Mouse (Mus musculus) 3T3-L1 (cell line): ENCODE measurements around the gene Erc2.
A peak's percentile ranks its signal among the peaks of the same experiment; 100 is the strongest.
"Not testable (repeated sequence)": the region's sequence is repeated elsewhere in the genome, so short reads cannot be mapped to it uniquely, and the experiment has no call there.

Source experiments
- DNase-seq: peaks from one replicate; pipeline ENCODE4 v3.0.0-alpha.2; 2015; ENCODE audit warnings: low read depth, low spot score

Gene Erc2

DNA sequence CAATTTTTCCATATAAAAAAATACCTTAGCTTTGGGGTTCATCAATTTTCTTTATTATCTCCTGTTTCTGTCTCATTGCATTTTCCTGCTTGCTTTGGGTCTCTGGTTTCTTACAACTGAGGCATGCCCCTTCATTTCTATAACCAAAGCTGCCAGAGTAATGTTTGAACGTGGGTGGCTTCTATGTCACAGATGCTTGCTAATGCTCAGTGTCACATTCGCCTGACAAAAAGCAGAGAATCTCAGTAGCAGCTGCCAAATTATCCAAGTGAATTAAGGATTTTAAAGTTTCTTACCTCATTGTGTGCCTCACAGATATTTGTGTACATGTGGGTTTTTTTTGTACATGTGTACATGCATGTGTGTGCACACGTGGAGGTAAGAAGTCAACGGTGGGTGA lies 210.0 kb downstream of the Erc2 start:
- DNase-seq: no peak

DNA sequence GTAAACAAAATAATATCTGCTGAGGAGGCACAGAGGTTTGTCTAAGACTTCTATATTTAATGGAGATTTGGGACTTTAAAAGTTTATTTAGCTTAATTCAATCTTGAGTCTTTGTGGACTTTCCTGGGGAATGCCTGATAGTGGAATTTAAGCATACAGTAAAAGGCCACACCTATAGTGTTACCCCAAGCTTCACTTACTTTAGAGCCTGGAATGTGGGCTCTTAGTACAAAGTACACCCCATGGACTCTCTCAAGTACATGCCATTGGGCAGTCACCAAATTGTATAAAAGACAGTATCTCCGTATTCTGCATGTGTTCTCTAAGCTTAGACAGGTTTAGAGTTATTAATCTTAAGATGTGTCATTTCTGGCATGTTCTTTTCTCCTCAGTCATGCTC lies 213.1 kb downstream of the Erc2 start:
- DNase-seq: no peak

DNA sequence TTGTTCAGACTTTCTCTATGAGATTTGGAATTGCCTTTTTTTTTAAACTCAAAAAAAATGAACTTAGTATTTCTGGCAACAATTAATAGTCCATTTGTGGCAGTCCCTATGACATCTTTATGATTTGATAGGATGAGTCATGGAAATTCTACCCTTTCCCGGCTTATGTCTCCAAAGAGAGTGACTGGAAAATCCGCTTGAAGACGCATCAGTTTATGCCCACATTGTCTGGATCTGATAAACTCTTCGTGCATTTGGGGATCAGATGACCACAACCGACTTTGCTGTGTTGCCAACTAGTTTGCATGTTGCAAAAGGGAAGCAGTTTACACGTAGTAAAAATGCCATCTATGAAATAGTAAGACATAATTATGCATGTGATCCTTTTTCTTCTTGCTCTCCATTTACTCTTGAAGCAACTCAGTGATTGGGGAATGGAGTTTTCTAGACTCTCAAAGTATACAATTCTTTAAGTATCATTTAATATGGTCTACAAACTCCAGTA lies 215.4 kb downstream of the Erc2 start:
- DNase-seq: peak; percentile 74

DNA sequence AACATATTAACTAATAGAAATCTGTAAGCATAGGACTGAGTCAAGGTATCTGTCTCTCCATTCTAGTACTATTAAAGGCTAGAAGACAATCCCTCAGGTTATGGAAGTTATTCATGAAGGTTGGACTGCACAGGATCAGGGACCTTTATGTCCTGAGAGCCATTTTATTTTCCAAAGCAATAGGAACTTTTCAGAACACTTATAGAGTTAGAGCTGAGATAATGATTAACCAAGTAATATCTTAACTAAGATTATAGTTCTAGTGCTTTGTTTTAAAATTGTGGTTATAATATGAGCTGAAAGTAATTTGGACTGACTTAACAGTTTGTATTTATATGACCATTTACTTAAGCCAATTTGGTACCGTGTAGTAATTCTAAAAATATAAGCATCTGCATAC lies 217.9 kb downstream of the Erc2 start:
- DNase-seq: no peak

DNA sequence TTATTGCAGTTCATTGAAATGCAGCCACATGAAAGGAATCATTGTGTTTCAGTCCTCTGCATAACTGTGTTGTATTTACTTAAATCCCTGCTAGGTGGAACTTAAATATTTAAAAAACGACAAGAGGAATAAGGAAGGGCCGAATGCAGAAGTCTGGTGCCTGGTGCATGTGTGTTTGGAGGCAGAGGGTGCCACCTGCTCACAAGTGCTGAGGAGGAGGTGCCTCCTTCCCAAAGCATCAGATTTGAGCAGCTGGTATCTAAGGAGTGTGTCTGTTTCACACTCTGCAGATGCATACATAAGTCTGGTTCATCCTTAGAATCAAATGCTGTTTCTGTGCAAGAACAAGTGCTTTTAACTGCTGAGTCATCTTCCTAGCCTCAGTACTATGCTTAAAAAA lies 224.6 kb downstream of the Erc2 start:
- no peak for DNase-seq

DNA sequence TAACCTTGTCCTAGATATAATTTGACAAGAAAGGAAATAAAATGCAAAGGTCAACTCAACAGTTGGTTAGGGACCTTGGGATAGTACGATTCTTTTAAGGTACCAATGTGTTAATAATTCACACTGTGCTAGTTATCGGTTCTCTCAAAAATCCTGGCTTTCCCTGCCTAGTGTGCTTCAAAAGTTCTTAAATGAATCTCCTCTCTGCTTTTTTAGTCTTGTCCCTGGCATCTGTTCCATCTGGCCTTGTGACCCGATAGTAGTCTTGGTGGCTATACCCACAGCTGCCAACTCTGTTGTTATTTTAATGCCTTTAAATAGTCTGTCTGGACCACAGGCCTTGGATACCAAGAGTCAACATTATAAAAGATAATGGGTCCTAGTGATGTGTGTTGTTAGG lies 225.1 kb downstream of the Erc2 start:
- DNase-seq: no peak

DNA sequence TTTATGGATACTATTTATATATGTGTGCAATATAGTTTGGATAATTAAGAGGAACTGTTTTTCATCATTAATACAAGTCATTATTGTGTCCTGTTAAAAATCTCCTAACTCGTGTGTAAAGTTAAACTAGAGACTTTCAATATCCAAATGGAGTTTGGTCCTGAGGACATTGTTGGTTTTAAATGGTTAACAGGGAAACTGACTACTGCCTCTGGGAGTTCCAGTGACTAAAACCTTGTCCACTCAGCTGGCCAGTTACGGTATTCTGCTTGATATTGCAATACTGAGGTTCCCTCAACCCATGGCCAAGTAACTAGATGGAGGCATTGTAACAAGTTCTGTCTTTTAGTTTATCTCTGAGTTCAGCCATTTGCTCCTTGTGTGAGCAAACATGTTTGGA lies 229.0 kb downstream of the Erc2 start:
- no peak for DNase-seq

DNA sequence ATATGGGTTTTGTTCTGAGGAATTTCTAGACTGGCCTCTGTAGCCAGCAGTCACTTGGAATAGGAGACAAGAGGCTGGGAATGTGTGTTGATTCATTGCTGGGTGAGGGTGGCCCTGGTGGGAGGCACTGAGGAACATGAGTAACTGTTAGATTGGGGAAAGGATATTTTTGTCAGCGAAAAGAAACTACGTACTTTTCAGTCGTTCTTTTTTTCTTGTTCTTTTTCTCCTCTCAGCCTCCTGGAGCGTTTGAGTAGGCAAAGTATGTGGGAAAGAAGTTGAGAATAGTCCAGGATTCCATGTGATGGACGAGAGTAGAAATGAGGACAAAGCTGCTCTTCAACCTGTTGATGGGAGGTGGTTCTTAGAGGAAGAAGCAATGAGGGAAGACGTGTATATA lies 230.4 kb downstream of the Erc2 start:
- DNase-seq: no peak

DNA sequence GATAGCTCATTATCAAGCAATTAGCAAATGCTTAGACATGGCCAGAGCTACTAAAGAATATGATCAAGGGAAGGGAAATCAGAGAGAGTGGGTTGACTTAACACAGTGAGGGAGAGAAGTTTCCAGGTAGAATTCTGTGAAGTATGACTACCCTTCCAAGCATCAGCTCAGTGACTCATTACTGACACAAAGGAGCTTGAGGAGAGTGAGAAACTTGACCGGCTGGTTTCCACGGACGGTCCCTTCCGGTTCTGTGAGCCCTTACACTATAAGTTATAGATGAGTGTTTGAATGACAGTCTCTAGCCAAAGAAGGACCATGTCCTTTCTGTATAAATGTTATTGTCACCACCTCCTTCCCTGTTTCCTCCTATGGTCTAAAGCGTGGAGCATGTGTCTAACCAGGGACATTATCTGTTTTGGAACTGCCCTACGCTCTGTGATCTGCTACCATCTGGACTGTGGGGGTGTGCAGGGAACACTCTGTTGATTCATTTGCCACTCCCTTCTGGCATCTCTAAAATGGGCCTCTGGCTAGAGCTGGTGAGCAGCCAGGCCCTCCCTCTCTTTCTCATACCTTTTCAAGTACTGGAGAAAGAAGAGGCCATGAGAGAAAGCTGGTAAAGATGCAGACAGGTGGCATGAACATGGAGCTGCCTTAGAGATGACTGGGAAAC lies 238.3 kb downstream of the Erc2 start:
- peak; percentile 37 for DNase-seq

DNA sequence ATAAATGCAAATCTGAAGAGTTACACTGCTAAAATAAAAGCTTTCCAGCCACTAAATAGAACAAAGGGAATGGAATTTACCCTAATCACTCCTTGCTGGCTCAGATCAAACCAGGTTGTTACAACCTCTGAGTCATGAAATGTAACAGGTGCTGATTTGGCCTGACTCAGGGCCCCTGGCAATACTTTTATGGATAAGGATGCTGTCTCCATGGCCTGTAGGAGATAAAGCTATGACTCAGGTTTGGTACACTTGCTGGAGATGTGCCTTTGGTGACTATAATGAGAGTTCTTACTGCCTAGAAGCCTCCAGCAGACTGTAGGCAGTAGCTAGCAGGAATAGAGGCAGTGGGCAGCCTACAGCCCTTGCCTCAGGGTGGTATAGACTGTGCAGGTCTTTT lies 240.1 kb downstream of the Erc2 start:
- DNase-seq: peak; percentile 23

DNA sequence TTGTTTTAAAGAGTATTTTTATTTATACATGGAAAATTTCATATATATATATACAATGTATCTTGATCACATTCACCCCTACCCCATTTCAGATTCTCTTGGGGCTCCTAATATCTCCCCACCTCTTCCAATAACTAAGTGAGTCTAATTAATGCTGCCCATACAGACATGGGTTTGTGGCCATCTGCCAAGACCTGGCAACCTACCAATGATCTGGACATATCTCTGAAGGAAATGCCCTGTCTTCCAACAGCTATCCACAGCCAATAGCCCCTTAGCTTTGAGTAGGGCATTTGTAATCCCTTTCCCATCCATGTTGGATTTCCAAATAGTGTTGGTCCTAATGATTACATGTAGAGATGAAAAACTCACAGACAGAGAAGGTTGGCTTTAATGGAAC lies 245.2 kb downstream of the Erc2 start:
- DNase-seq: no peak

DNA sequence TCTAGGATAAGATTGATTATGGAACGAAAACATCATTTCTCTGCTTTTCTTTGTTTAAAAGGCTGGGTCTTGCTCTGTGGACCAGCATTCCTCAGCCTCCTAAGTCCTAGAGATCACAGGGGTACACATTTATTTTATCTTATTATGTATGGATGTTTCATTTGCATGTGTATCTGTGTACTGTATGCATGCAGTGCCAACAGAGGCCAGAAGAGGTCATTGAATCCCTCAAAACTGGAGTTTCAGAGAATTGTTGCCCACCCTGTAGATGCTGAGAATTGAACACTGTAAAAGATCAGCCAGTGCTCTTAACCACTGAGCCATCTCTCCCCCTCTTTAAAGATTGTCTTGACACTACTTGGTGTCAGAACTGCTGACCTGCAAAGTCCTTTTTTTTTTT lies 251.4 kb downstream of the Erc2 start:
- no peak for DNase-seq

DNA sequence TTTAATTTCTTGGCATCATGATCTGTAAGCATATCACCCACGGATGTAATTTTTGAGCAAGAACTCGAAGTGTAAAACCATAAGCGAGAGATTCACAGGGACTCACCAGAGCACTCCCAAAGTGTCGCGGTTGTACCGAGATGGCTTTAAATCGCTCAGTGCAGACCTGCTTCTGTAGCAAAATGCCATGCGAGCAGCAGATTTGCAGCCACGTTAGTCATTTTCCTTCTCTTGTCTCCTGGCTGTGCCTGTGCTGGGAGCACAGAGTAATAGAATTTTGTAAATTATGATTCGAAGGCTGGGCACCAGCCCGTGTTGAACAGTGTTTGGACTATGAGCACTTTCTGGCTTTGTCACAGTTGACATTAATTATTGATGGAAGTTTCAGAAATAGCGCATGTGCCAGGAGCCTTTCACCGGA lies 253.8 kb downstream of the Erc2 start:
- no peak for DNase-seq

DNA sequence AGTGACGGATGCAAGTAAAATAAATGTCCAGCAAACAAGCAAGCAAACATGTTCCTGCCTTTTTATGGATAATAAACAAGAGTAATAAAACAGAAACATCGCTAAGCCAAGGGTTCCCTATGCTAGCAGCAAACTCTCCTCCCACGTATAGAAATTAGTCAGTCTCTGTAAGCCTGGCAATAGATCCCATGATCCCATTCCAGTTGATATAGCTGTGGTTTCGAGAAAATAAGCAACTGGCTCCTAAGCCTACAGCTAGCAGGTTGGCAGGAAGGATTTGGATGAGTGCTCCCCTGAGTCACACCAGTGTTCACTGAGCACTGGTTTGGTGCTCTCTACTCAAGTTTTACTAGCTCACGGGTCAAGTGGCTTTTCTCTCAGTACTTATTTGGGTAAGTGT lies 259.7 kb downstream of the Erc2 start:
- peak; percentile 9 for DNase-seq

DNA sequence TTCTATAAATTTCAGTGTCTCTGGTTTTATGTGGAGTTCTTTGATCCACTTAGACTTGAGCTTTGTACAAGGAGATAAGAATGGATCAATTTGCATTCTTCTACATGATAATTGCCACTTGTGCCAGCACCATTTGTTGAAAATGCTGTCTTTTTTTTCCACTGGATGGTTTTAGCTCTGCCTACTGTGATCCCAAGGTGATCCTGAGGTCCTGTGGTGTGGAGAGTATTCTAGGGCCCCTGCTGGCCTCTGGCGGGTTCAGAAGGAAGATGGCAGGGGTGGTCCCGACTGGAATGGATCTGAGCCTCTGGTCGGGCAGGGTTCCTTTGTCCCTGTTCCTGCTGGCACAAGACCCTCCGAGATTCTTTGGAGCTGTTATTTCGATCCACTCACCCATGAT lies 264.1 kb downstream of the Erc2 start:
- not testable (repeated sequence) for DNase-seq

DNA sequence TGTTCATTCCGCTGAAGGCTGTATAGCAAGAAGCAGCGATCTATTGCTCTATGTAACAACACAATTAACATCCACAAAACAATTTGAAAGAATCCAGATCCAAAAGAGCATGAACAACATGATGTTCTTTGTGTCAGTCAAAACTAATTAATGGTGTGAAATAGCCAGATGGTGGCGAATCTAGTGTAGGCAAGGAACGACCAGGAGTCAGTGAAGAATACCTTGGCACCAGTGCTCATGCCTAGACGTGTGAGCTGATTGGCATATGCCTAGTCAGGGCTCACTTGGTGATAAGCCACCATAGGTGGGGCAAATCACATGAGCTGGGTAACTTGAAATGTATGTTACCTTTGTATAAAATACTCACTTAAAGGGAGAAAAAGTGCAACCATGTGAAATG lies 265.3 kb downstream of the Erc2 start:
- no peak for DNase-seq

DNA sequence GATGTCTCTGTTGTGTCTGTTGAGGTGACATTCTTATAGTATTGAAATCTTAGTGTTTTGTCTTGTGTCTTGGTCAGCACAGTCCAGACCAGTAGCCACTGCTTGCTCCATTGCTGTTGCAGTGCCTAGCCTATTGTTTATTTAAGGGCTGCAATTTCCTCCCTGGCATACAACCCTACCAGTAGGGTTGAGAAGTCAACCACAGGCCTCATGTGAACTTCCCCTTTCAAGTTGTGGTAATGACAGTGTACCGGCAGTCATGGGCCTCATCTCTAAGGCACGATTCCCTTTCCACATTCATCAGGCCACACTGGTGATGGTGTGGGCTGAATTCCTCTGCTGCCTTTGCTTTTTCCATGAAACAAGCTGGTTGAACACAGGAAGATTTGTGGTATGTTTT lies 267.4 kb downstream of the Erc2 start:
- no peak for DNase-seq

DNA sequence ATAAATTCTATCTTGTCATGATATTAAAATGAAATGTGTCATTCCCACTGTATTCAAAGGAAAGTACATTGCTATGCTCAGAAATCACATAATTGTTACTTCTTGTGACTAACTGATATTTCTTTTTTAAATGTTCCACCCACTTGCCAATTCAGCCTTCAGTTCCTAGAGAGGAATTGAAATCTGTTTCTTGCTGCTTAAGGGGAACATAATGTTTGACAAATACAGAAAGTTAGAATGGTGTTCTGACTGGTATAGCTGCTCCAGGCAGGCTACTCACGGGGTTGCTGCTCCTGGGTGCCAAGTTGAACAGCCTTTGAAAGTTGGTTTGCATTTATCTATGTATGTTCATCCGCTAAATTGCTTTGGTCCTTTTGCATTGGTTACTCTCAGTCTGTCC lies 270.2 kb downstream of the Erc2 start:
- DNase-seq: no peak

DNA sequence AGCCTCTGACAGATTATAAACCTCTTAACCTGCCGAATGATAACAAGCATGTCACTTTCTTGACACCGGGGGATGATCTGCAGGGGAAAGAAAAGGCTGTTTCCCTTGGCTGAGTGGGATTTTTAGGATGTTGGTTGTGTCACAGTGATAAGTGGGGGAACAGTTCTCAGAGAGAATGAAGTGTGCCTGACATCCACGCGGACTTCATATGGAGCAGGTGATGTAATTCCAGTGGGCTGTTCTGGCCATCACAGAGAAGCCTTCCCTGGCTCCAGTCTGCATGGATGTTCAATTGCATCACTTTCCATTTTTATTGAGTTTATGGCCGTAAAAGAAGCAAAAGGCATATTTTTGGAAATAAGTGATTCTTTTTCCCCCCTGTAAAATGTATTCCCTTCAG lies 279.5 kb downstream of the Erc2 start:
- DNase-seq: no peak

DNA sequence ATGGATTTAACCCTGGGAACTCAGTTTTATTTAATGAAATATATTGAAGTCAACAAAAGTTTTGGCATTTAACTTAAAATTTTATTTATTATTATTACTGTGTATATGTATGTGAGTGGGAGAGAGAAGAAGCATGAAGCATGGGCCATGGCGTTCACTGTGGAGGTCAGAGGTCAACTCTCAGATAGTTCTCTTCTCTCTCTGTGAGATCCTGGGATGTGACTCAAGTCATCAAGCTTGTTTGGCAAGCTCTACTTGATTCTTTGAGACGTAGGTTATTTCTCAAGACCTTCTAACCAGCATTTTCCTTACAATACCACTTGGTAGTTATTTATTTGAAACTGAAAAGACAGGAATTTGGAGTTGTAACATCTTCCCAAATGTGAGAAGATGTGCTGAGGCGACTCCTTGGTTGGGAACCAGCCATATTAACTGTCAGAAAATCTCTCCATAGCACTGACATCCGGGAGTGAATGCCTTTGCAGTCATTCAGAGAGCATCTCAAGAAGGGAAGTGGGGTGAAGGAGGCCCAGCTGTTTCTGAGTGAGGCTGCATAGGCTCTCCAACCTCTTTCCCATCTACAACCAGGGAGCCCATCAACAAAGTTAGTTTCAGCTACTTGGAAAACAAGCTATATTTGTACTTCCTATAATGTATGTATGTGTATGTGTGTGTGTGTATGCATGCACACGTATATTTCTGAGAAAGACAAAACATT lies 299.6 kb downstream of the Erc2 start:
- DNase-seq: no peak

DNA sequence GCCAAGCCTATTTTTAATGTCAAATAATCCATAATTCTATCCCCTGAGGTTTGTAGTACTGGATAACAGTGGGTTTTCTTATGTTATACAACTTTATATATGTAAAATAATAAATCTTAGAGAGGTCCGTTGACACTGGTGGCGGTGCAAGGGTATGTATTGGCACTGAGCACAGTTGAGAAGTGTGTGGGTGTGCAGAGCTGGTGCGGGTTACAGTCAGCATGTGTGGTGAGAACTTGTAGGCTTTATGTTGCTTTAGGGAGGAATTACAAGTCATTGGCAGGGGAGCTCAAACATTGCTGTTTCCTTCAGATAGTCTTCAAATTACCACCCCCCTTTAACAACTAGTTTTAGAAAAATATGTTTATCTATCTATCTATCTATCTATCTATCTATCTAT lies 305.1 kb downstream of the Erc2 start:
- no peak for DNase-seq

DNA sequence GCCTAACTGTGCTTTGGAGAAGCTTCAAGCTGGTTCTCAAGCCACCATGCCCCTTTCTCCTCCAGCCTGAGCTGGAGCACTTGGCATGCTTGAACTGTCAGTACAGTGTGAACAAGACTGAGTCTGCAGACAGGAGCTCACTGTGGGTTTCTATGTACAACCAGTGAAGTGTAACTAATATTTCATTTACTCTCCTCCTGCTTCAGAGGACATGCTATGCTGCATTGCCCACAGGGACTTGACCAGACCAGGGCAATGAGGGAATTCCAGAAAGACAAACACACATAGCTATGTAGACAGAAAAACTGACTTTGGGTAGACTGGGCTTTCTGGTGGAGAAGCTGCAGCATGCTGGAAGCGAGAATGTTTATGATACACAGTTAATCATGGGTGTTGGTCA lies 311.3 kb downstream of the Erc2 start:
- no peak for DNase-seq

DNA sequence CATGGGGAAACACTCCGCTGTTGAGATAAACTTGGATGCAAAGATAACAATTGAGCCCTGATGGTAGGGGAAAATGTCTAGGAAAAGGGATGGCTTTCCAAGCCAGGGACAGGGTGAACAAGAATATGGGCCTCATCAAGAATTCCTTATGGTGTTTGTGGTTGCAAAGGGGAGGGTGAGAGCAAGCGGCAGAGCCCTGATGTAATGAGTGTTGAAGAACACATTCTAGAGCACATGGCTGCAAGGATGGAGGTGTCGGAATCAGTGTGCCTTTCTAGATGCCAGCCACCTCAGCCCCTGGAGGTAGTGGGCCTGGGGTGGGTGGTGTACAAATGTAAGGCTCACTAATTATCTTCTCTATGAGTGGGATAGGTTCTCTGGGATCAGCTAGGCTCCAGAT lies 313.5 kb downstream of the Erc2 start:
- DNase-seq: no peak
